Mouse (Mus musculus) spleen, adult 2 months (tissue): Measurements from ENCODE around the gene Myo15b.

Experiments used
- CTCF ChIP-seq: fragments of 200-500 bp; IDR thresholded peaks from 2 replicates; pipeline ENCODE4 v1.5.1; 2011; ENCODE audit warnings: mild to moderate bottlenecking, inconsistent platforms; ENCODE audit not compliant: insufficient read depth, insufficient read length, insufficient replicate concordance; ENCODE audit errors: extremely low read depth
- POLR2A ChIP-seq: fragments of 200-500 bp; IDR thresholded peaks from 2 replicates; pipeline ENCODE4 v1.6.1; 2011; ENCODE audit warnings: low read depth, low read length, inconsistent platforms

GRCm38 (mm10) chr11:115824813-115825212, 33.4 kb upstream of the Myo15b start:
- no peak for TF ChIP-seq CTCF
- no peak for TF ChIP-seq POLR2A
